Mouse (Mus musculus) gonadal fat pad, adult 2 months (tissue): Measurements from ENCODE around the gene Ptgfrn. TPM values are rescaled to one million over a fixed set of nuclear protein-coding genes. Genes with fewer than 3 reads are reported as not detected.

Source experiments
- DNase-seq: peaks from one replicate; pipeline ENCODE4 v3.0.0-alpha.2; 2012; ENCODE audit warnings: low read depth
- polyA plus RNA-seq: library from polyadenylated mRNA; depleted of rRNA; stranded (reverse); fragments of >200 nt; gene quantifications from 2 replicates; pipeline ENCODE4 v1.2.3, GENCODE M21; 2012; rRNA removed

Gene Ptgfrn
- polyA plus RNA-seq: 16.0 and 20.9 TPM in 2 replicates

GRCm38 (mm10) chr3:101110043-101110837 is at the start of gene Ptgfrn:
TSS of gene Ptgfrn (minus strand) at chr3:101110278.
- DNase-seq: no peak

- DNase-seq: no peak
These were observed 49.6 kb upstream of the Ptgfrn start for GRCm38 (mm10) chr3:101159701-101160100.

- DNase-seq: no peak
These were observed 44.0 kb upstream of the Ptgfrn start for GRCm38 (mm10) chr3:101154067-101154466.

DNA sequence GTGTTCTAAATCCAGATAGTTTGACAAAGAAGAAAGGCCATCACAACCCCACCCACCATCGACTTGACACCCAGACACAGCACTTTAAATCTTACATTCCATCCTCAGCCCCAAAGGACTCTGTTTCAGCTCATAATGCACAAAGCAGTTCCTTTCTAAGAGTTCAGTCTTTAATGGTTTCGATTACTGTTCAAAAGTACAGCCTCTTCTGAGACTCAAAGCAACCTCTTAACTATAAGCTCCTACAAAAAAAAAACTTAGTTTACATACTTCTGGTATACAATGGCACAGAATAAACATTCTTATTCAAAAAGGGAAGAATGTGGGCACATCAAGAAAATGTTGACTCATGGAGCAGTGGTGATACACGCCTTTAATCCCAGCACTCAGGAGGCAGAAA is 43.3 kb upstream of the Ptgfrn start:
- DNase-seq: no peak

- DNase-seq: no peak
These were observed 36.2 kb upstream of the Ptgfrn start for GRCm38 (mm10) chr3:101146126-101146772.

DNA sequence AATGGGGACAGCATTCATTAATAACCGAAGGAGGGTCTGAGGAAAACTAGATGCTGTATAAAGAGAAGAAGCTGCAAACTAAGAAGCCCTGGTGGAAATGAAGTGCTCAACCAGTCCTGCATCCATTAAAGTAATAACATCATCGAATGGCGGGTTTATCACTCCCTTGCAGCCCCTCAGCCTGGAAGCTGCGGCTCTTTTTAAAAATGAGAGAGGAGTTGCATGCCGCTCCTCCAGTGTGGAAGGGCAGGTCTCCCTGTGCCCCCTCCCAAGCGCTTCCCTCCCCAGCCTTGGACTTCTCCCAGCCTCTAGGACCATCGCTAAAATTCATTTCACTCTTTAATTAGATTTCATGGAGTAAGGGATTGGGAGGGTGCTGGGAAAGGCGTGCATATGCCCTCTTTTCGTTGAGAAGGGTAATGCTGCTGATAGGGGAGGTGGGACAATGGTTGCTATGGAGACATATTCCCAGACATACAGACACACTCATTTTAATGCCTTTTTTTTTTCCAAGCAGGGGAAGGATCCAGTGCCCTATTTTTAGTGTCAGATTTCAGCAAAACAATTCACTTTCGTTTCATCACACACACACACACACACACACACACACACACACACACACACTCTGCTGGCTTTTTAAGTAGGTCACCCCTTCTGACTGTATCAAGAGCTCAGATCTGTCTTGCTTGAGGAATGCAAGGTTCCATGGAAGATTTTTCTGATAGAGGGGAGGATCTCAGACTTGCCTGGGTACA is 35.4 kb upstream of the Ptgfrn start:
- DNase-seq: no peak

- no peak for DNase-seq
These were observed 34.4 kb upstream of the Ptgfrn start for GRCm38 (mm10) chr3:101144366-101144948.

DNA sequence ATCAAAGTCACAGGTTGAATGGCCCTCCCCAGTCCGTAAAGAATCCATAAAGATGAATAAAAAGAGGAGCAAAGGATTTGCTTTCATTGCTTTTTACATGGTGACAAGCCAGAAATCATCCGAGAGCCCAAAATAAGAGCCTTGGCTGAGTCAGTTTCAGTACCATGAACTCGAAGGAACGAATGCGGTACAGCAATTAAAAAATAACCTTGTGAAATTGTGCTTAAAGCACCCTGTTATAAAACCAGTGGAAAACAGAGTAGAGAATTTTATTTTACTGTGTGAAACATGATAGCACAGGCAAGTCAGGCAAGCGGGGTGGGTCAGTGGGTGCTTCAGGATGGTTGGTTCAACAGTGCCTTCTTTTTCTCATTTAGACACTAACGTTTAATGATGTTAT is 33.4 kb upstream of the Ptgfrn start:
- DNase-seq: no peak

DNA sequence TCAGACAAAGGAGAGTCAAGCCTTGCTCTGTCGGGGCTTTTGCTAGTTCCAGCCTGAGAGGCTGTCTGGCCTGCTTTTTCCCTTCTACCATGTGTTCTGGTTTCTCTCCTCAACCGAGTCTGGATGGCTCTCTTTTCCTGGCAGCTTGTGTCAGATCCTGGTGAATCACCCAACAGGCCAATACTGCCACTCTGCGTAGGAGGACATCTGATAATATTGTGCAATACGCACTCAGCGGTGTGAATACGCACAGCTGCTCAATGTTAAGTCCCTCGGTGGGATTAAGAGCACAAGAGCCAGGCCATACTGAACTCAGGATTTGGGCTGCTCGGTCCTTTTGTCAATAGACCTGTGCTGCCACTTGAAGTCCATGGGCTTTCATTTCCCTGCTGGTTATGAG is 31.8 kb upstream of the Ptgfrn start:
- DNase-seq: peak; percentile 50

DNA sequence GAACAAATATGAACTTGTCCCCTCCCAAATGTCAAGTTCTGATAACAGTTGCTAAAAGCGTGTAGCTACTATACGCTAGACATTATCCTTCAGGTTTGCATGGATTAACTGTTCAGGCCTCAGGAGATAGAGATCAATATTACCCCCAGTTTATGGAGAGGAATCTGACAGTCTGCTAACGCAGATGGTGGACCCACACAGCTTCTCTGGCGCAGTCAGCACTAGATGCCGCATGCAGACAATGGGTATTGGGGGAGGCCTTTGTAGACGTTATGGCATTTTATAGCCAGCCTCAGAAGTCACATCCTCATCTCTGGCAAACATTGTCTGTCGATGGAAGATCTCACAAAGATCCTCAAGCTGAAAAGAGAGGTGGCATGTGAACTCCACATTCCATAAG is 29.9 kb upstream of the Ptgfrn start:
- no peak for DNase-seq

GRCm38 (mm10) chr3:101136483-101136882 is 26.4 kb upstream of the Ptgfrn start:
- DNase-seq: no peak

GRCm38 (mm10) chr3:101134861-101135260 is 24.8 kb upstream of the Ptgfrn start:
- DNase-seq: no peak

DNA sequence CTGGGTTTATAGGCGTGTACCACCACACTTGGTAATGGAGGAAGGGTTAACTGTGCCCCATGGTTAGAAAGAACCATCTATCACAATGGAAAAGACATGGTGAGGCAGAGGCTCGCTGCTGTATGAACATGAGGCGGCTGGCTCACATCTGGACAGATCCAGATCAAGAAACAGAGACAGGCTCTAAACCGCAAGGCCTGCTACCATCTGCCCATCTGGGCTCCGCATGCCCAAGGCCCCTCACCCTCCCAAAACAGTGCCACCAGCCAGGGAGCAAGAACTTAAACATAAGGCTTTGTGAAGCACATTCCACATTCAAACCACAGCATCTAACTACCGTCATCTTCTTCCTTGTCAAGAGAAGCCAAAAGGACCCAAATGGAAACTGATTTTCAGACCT is 22.9 kb upstream of the Ptgfrn start:
- DNase-seq: no peak

- DNase-seq: no peak
These were observed 21.7 kb upstream of the Ptgfrn start for GRCm38 (mm10) chr3:101131772-101132171.

DNA sequence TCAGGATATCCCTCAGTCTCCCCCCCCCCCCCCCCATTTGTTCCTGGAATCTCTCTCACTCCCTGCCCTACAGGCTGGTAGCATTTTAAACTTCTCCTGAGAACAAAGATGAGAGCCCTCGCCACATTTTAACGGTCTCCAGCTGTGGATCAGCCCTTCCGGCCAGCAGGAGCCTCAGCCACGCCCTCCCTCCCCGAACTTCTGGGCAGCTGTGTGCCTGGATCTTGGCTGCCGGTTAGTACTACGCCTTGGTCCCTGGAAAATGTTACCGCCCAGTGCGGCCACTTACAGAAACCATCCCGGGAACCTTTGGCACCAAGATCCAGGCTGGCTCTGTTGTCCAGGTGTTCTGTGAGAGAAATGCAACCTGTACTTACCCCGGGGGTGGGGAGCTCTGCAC is 20.4 kb upstream of the Ptgfrn start:
- DNase-seq: no peak

DNA sequence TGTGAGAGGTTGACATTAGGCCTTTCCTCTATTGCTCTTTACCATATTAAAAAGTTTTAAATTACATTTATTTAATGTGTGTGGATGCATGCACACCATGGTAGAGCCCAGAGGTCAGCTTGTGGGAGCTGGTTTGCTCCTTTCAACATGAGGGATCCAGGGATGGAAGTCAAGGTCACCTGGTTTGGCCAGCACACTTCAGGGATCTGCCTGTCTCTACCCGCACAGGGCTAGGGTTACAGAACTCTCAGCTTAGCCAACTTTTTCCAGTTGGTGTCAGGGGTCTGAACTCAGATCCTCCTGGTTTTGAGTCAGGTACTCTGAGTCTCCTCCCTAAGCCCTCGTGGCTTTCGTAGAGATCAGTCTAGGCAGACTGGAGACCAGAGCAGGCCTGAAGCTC is 19.5 kb upstream of the Ptgfrn start:
- no peak for DNase-seq

GRCm38 (mm10) chr3:101129090-101129489 is 19.0 kb upstream of the Ptgfrn start:
- DNase-seq: no peak

- no peak for DNase-seq
These were observed 17.7 kb upstream of the Ptgfrn start for GRCm38 (mm10) chr3:101127766-101128165.

GRCm38 (mm10) chr3:101124716-101125115 is 14.6 kb upstream of the Ptgfrn start:
- DNase-seq: no peak

- DNase-seq: no peak
These were observed 12.4 kb upstream of the Ptgfrn start for GRCm38 (mm10) chr3:101122479-101122878.

DNA sequence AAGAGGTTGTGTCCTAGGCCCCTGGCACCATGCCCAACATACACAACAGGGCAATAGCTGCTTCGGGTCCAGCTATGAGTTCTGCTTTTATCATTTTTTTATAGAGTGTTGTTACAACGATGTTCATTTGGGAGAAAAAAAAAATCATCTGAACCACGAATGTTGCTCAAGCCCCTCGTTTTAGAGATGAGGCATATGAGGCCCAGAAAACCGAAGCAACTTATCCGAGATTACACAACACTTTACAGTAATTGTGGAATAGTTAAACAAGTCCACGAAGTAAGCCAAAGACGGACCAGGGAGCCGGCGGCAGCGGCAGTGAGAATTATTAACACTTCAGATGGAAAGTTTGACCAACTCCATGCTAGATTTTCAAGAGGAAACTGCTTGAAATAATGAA is 7.7 kb upstream of the Ptgfrn start:
- no peak for DNase-seq

DNA sequence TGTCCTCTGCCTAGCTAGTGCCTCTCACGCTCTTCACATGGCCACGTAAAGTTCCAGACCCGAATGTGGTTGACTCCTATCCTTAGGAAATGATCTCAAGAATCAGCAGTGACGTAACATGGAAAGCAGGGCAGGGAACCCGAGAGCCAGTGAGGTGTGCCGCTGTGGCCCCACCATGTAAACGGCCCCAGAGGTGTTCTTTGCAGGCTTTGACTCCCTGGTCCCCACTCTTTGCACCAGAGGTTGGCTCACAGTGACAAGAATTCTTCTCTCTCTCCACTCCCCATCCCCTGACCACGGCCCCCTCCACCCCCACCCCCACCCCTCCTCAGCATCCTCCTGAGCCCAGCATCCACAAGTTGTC is 7.3 kb upstream of the Ptgfrn start:
- DNase-seq: no peak
